Comparison of ENCODE assay signal across 8 mouse cellular contexts in genomic region chr2:165070096-165070816, GRCm38 (mm10). TPM values are rescaled to one million over a fixed set of nuclear protein-coding genes. Genes with fewer than 3 reads are reported as not detected.
DNase-seq lines count a peak whose midpoint lies in the region; ATAC-seq and TF ChIP-seq lines count a peak whose summit lies in the region.

No protein-coding gene starts in this region.

- no peak overlapping the region for H3K9ac ChIP-seq in kidney, postnatal 0 days (ENCODE audit: low read depth, low read length)
- no peak overlapping the region for H3K9ac ChIP-seq in liver, embryonic 14.5 days (replicated peaks)
- H3K9ac ChIP-seq in neural tube, embryonic 14.5 days (replicated peaks; ENCODE audit: low read depth, low read length) = no peak overlapping the region

- H3K4me2 ChIP-seq in kidney, postnatal 0 days (ENCODE audit: low read length) = no peak overlapping the region
- no peak overlapping the region for H3K4me2 ChIP-seq in liver, embryonic 14.5 days (ENCODE audit: low read depth)
- H3K4me2 ChIP-seq in neural tube, embryonic 14.5 days (ENCODE audit: low read depth, low read length) = no peak overlapping the region; the same call in 1 of the 2 replicates

- no peaks in the 10 kb centered on the region for H3K36me3 ChIP-seq in kidney, postnatal 0 days (ENCODE audit: insufficient read depth, low read length)
- H3K36me3 ChIP-seq in liver, embryonic 14.5 days (replicated peaks; ENCODE audit: control insufficient read depth, insufficient read depth, low read depth) = no peaks in the 10 kb centered on the region
- no peaks in the 10 kb centered on the region for H3K36me3 ChIP-seq in neural tube, embryonic 14.5 days (ENCODE audit: control insufficient read depth, insufficient read depth, low read length)

- H3K4me1 ChIP-seq in kidney, postnatal 0 days (replicated peaks; ENCODE audit: insufficient read depth, low read length) = no peaks in the 10 kb centered on the region
- H3K4me1 ChIP-seq in liver, embryonic 14.5 days (replicated peaks; ENCODE audit: control insufficient read depth in 2 of 2, insufficient read depth in 2 of 2, low read length in 1 of 2) = no peaks in the 10 kb centered on the region
- 0 out of 2 replicates have a peak, but pooled peaks cover 6% of the 10 kb centered on the region for H3K4me1 ChIP-seq in neural tube, embryonic 14.5 days (ENCODE audit: control insufficient read depth, insufficient read depth, low read length)

- TF ChIP-seq CTCF in kidney, postnatal 0 days (IDR thresholded peaks at IDR 0.05; ENCODE audit: low read depth) = peak; percentile 78
- peak; percentile 63 for TF ChIP-seq CTCF in liver, embryonic 14.5 days (IDR thresholded peaks at IDR 0.05; ENCODE audit: low read depth)

- 0 out of 2 replicates have a peak, but pooled peaks have one; percentile 25 for ATAC-seq in kidney, postnatal 0 days (replicated peaks; ENCODE audit: low FRiP score, low read depth)
- no peak for ATAC-seq in liver, embryonic 14.5 days (ENCODE audit: insufficient read depth)
- ATAC-seq in neural tube, embryonic 14.5 days (ENCODE audit: low read depth) = 0 out of 2 replicates have a peak, but pooled peaks have one; percentile 9

- WGBS in kidney, postnatal 0 days = 18% methylated on average over 23 of the region's 23 CpGs
- WGBS in liver, embryonic 14.5 days (ENCODE audit: insufficient replicate concordance) = 20% methylated on average over 23 of the region's 23 CpGs
- 23% methylated on average over 23 of the region's 23 CpGs for WGBS in neural tube, embryonic 14.5 days

- DNase-seq in B cell, adult 2 months = peak; percentile 63 to 70
- peak; percentile 82 for DNase-seq in ZHBTc4 (ENCODE audit: low read depth, low spot score)
- peak; percentile 35 for DNase-seq in embryo, embryonic 11.5 days (ENCODE audit: low read depth, low spot score)
- DNase-seq in heart, adult 8-10 months (ENCODE audit: low spot score) = peak; percentile 58
- DNase-seq in kidney, postnatal 0 days (ENCODE audit: low spot score) = peak; percentile 78
- DNase-seq in liver, embryonic 14.5 days (ENCODE audit: low read depth in 3 of 3, low spot score in 3 of 3) = no peak
- peak; percentile 42 for DNase-seq in yolk sac, embryonic 10.5 days (ENCODE audit: low spot score)

- H3K9me3 ChIP-seq in kidney, postnatal 0 days (replicated peaks; ENCODE audit: low read length) = no peaks in the 10 kb centered on the region
- H3K9me3 ChIP-seq in liver, embryonic 14.5 days (ENCODE audit: control insufficient read depth, low read length) = no peaks in the 10 kb centered on the region
- H3K9me3 ChIP-seq in neural tube, embryonic 14.5 days (ENCODE audit: control insufficient read depth, low read length) = no peaks in the 10 kb centered on the region

- H3K27me3 ChIP-seq in kidney, postnatal 0 days (ENCODE audit: insufficient read depth, low read length) = peaks cover 7% of the 10 kb centered on the region
- no peaks in the 10 kb centered on the region; the same call in 1 of the 2 replicates for H3K27me3 ChIP-seq in liver, embryonic 14.5 days (ENCODE audit: control insufficient read depth, insufficient read depth, low read length)
- H3K27me3 ChIP-seq in neural tube, embryonic 14.5 days (ENCODE audit: control insufficient read depth, insufficient read depth, low read length) = peaks cover 9% of the 10 kb centered on the region

- H3K4me3 ChIP-seq in kidney, postnatal 0 days (replicated peaks; ENCODE audit: low read depth, low read length) = no peak overlapping the region
- no peak overlapping the region for H3K4me3 ChIP-seq in liver, embryonic 14.5 days (ENCODE audit: insufficient read depth in 1 of 2, low read depth in 2 of 2, low read length in 2 of 2)
- H3K4me3 ChIP-seq in neural tube, embryonic 14.5 days (ENCODE audit: low read depth, low read length) = no peak overlapping the region

- no peak overlapping the region for H3K27ac ChIP-seq in kidney, postnatal 0 days
- no peak overlapping the region for H3K27ac ChIP-seq in liver, embryonic 14.5 days
- no peak overlapping the region for H3K27ac ChIP-seq in neural tube, embryonic 14.5 days (ENCODE audit: low read depth, low read length)

- no peak for TF ChIP-seq EP300 in liver, embryonic 14.5 days (IDR thresholded peaks at IDR 0.05; ENCODE audit: low read depth)

RNA-seq across cellular contexts. Expression of gene Cd40, which starts 14.8 kb away (rescaled TPM):
- 1 to 10 TPM; 1.6 to 2.4 (median 1.9) TPM for total RNA-seq in heart, adult 8-10 months (2022)
- 13.5 and 16.7 TPM in 2 replicates for polyA plus RNA-seq in kidney, postnatal 0 days (2015; fragmentation: Nextera tagmentation; extraction: Ambion mirVana)
- polyA plus RNA-seq in liver, embryonic 14.5 days (2012; rRNA removed) = 1.9 and 2.4 TPM in 2 replicates
- polyA plus RNA-seq in liver, embryonic 14.5 days (2014; fragmentation: Nextera tagmentation; extraction: Ambion mirVana) = 3.0 and 4.3 TPM in 2 replicates
- polyA plus RNA-seq in neural tube, embryonic 14.5 days (2014; fragmentation: Nextera tagmentation; extraction: Ambion mirVana) = 5.5 and 10.6 TPM in 2 replicates

RNA-seq across cellular contexts. Expression of gene 1700025C18Rik, which starts 20.3 kb away (rescaled TPM):
- total RNA-seq in heart, adult 8-10 months (2022) = not detected
- not detected in 2 replicates for polyA plus RNA-seq in kidney, postnatal 0 days (2015; fragmentation: Nextera tagmentation; extraction: Ambion mirVana)
- not detected in 2 replicates for polyA plus RNA-seq in liver, embryonic 14.5 days (2012; rRNA removed)
- not detected in 2 replicates for polyA plus RNA-seq in liver, embryonic 14.5 days (2014; fragmentation: Nextera tagmentation; extraction: Ambion mirVana)
- polyA plus RNA-seq in neural tube, embryonic 14.5 days (2014; fragmentation: Nextera tagmentation; extraction: Ambion mirVana) = not detected in 2 replicates

RNA-seq across cellular contexts. Expression of gene Ncoa5, which starts 35.6 kb away (rescaled TPM):
- 10 to 100 TPM; 15.2 to 18.9 (median 18.6) TPM for total RNA-seq in heart, adult 8-10 months (2022)
- polyA plus RNA-seq in kidney, postnatal 0 days (2015; fragmentation: Nextera tagmentation; extraction: Ambion mirVana) = 35.6 and 38.6 TPM in 2 replicates
- polyA plus RNA-seq in liver, embryonic 14.5 days (2012; rRNA removed) = 11.7 and 13.5 TPM in 2 replicates
- 11.6 TPM in 2 replicates for polyA plus RNA-seq in liver, embryonic 14.5 days (2014; fragmentation: Nextera tagmentation; extraction: Ambion mirVana)
- polyA plus RNA-seq in neural tube, embryonic 14.5 days (2014; fragmentation: Nextera tagmentation; extraction: Ambion mirVana) = 79.5 and 98.9 TPM in 2 replicates

Comparison
In these comparisons a context has a peak if more than half of its experiments do, and no peak if none do; other contexts are left out.
1. DNase-seq: peak in B cell, adult 2 months (2 of 2), ZHBTc4 (single experiment), embryo, embryonic 11.5 days (single experiment), heart, adult 8-10 months (single experiment), kidney, postnatal 0 days (single experiment) and yolk sac, embryonic 10.5 days (single experiment); none in liver, embryonic 14.5 days (0 of 3).